Mouse (Mus musculus) heart, adult 18-20 months (tissue): ENCODE measurements around the gene Wdfy4. TPM values are rescaled to one million over a fixed set of nuclear protein-coding genes. Genes with fewer than 3 reads are reported as not detected.
A peak's percentile ranks its signal among the peaks of the same experiment; 100 is the strongest.

Source experiments
- DNase-seq, 2 experiments: peaks; one replicate each; pipeline ENCODE4 v3.0.0; 2021 to 2022; ENCODE audit warnings: mixed read lengths in 1 of 2
- total RNA-seq, 2 experiments: library from RNA; stranded (reverse); gene quantifications; 2 replicates each; pipeline ENCODE4 v1.2.3; 2021

The Wdfy4 gene
- total RNA-seq, 2 experiments from 2014 or later, result 4.0 to 7.5 TPM

DNA sequence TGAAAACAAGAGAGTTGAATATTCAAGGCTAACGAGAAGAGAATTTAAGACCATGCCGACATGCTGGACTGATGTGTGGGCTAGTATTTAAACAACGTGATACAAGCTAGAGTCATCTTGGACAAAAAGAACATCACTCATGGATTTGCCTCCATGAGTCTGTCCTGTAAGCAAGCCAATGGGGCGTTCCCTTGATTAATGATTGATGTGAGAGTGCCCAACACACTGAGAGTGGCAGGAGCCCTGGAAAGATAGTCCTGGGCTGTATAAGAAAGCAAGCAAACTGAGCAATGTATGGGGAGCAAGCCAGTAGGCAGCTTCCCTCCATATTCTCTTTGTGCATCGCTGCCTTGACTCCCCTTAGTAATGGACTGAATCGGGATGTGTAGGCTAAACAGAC, 106.7 kb downstream of the Wdfy4 start:
- no peak for DNase-seq

- no peak for DNase-seq
These were observed 107.2 kb downstream of the Wdfy4 start for GRCm38 (mm10) chr14:33078110-33078509.

- DNase-seq, result no peak
These were observed 112.0 kb downstream of the Wdfy4 start for GRCm38 (mm10) chr14:33073355-33073754.

- no peak for DNase-seq
These were observed 113.0 kb downstream of the Wdfy4 start for GRCm38 (mm10) chr14:33072351-33072750.

- no peak for DNase-seq
These were observed 117.6 kb downstream of the Wdfy4 start for GRCm38 (mm10) chr14:33067676-33068075.

DNA sequence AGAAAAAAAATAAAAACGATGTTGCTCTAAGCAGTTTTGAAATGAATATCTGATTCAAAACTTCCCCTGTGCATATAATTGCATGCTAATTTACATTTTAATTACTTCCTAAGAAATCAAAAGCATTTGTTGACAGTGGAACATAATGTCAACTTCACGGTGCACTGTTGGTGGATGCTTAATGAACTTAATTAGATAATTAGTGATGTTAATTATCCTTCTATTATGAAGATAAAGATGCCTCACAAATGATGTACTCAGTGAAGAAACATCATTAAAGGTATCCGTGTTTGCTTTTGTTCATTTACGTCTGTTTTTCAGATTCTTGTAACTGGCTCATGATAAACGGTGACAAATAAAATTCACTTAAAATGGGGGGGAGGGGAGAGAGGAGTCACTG, 122.3 kb downstream of the Wdfy4 start:
- no peak for DNase-seq

- DNase-seq, result no peak
These were observed 126.2 kb downstream of the Wdfy4 start for GRCm38 (mm10) chr14:33058881-33059660.

DNA sequence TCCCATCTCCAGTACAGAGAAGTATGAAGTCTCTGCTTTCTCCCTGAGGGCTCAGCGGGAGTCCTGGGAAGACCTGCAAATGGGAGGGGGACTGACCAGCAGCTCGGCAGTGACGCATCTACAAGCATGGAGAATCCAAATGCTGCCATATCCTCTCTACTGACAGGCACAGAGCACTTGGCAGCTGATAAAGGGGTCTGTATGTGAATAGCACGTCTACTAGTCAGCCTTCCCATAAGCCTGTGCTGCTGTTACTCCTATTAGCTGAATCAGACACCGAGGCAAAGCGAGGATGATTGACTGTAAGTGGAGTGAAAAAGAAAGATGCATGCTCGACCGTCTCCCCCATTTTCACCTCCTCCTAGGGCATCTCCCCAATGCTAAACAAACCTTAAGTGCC, 131.9 kb downstream of the Wdfy4 start:
- DNase-seq, result no peak

GRCm38 (mm10) chr14:33045217-33045616, 140.1 kb downstream of the Wdfy4 start:
- no peak for DNase-seq

DNA sequence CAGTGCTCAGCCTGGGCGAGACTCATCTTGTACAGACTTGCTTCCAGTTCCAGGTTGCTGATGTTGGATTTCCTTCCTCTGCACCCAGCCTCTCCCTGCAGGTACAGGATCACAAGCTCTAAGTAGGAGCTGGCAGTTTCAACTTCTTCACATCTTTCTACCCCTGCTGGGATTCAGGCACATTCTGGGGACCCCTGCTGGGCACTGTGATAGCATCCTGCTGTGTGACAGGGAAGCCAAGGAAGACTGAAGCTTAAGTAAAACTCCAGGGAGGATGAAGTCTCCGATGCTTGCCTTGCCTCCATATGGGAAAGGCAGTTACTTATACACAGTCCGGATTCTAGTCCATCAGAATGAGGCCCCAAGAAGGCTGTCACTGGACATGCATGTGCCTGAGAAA, 148.5 kb downstream of the Wdfy4 start:
- DNase-seq, result no peak

DNA sequence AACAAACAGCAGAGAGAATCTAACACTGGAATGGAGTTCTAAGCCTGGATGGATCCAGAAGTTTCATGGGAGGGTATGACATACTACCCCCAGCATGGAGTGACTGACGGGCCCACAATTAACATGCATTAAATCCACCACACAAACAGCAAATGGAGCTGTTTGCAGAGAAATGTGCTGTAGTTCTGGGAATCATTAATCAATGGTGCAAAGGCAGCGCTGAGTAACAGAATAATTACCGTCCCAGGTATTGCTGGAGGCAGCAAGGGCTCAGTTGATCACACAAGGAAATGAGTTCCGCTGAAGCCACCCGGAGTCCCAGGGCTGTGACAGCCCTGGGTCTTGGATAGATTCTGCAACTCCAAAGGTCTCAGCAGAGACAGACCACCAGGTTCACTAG, 149.9 kb downstream of the Wdfy4 start:
- no peak for DNase-seq

- peak in 1 of 2 experiments; percentile 42 for DNase-seq
These were observed 151.9 kb downstream of the Wdfy4 start for GRCm38 (mm10) chr14:33033424-33033823.

GRCm38 (mm10) chr14:33030849-33031248, 154.5 kb downstream of the Wdfy4 start:
- no peak for DNase-seq

- peak in 1 of 2 experiments; percentile 14 for DNase-seq
These were observed 165.7 kb downstream of the Wdfy4 start for GRCm38 (mm10) chr14:33019606-33020005.

DNA sequence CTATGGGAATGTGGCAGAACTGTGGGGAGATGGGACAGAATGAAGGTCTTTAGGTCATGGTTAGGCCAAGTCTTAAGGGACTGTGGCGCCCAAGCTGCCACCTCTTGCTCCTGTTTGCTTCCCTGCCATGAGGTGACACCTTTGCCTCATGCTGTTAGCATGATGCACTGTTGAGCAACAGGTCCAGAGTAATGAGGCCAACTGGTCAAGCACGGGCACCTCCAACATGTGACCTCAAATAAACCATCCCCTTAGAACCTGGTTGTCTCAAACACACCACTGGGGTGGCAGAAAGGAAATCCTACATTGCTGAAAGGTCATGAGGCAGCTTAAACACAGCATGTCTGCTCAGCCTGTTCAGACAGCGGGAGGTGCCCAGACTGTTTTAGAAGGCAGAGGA, 166.3 kb downstream of the Wdfy4 start:
- no peak for DNase-seq

DNA sequence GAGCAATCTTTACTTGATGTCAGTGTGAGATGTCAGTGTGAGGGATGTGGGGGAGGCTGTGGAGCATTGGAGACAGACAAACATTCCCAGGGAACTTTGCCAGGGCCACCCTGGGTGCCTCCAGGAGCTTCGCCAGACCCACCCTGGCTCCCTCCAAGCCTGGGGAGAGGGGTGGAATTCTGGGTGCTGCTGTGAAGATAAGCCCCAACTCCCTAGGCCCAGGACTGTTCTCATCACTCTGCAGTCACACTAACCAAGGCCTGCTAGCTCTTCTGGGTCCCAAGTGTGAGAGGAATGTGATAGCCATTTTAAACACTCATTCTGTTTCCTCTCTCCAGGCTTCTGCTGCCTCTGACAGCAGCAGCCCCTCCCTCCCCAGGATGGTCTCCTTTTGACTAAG, 177.7 kb downstream of the Wdfy4 start:
- DNase-seq, result no peak

DNA sequence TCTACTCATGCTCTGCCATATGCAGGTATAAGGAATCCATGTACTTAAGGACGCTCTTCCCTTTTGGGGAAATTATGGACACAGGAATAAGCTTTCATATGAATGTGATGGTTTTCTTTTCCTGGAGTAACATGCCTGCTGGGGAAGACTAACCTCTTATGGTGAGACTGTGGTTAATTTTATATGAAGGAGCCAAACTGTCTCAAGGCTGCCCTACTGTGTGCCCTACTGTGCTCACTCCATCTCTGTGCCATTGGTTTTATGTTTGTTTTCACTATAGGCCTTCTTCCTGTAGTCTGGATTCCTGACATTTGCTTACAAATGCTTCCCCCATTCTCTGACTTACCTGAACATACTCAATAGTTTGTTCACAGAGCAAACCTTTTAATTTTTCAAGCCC, 180.2 kb downstream of the Wdfy4 start:
- DNase-seq, result no peak

- DNase-seq, result no peak
These were observed 185.0 kb downstream of the Wdfy4 start for GRCm38 (mm10) chr14:33000112-33000979.

DNA sequence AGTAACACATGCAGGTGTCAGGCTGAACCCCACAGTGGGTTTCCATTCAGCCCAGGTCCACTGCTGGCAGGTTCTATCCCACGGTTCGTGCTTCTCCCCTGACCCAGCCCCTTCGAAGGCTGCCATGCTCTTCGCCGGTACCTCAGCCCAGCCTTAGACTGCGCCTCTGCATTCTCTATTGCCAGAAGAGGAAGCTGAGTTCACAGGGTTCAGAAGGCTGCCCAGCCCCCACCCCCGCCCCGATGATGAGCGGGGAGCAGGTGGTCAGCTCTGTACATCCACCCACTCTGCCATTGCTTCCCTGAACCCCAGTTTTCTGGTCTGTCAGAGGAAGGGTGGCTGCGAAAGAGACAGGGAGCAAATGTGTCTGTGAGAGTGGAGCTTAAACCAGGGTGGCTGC, 185.8 kb downstream of the Wdfy4 start:
- no peak for DNase-seq

GRCm38 (mm10) chr14:32994954-32995636, 190.2 kb downstream of the Wdfy4 start:
- peak; percentile 22 to 52 for DNase-seq

- DNase-seq, result no peak
These were observed 194.2 kb downstream of the Wdfy4 start, which contains the start of gene Lrrc18 for GRCm38 (mm10) chr14:32991082-32991481. TSS of gene Lrrc18 (plus strand) at chr14:32991382.

GRCm38 (mm10) chr14:32986659-32987058, 198.6 kb downstream of the Wdfy4 start:
- DNase-seq, result no peak
